Mouse (Mus musculus) spleen, adult 2 months (tissue): Measurements from ENCODE around the gene Bpgm.

ENCODE experiments used
- CTCF ChIP-seq: fragments of 200-500 bp; IDR thresholded peaks from 2 replicates; pipeline ENCODE4 v1.5.1; 2011; ENCODE audit warnings: mild to moderate bottlenecking, inconsistent platforms; ENCODE audit not compliant: insufficient read depth, insufficient read length, insufficient replicate concordance; ENCODE audit errors: extremely low read depth
- POLR2A ChIP-seq: fragments of 200-500 bp; IDR thresholded peaks from 2 replicates; pipeline ENCODE4 v1.6.1; 2011; ENCODE audit warnings: low read depth, low read length, inconsistent platforms

- TF ChIP-seq POLR2A (no peak), CTCF (no peak)
Measured at GRCm38 (mm10) chr6:34525927-34526326, 49.9 kb downstream of the Bpgm start.
